Mouse (Mus musculus): ENCODE data around the gene Hnrnpul1. TPM values are rescaled to one million over a fixed set of nuclear protein-coding genes. Genes with fewer than 3 reads are reported as not detected.
A peak's percentile ranks its signal among the peaks of the same experiment; 100 is the strongest.
"Not testable (repeated sequence)": the region's sequence is repeated elsewhere in the genome, so short reads cannot be mapped to it uniquely, and the experiment has no call there.

Gene Hnrnpul1
- polyA plus RNA-seq, 1 experiment from 2014 or later = 49.0 TPM

- Histone ChIP-seq H3K4me3 (replicated peaks) (no peak overlapping the region), H3K36me3 (peaks cover 81% of the 10 kb centered on the region), H3K4me1 (no peaks in the 10 kb centered on the region), H3K9ac (no peak overlapping the region), H3K27ac (no peak overlapping the region), H3K4me2 (no peak overlapping the region), H3K9me3 (no peaks in the 10 kb centered on the region), H3K27me3 (replicated peaks) (no peaks in the 10 kb centered on the region)
- 90% methylated on average over 2 of the region's 2 CpGs for WGBS
- no peak for ATAC-seq (ENCODE audit: insufficient read depth, low FRiP score, low read depth)
These were observed 17.6 kb downstream of the Hnrnpul1 start for GRCm38 (mm10) chr7:25736920-25737319.

GRCm38 (mm10) chr7:25734991-25735390 is 19.6 kb downstream of the Hnrnpul1 start:
- peaks cover 79% of the 10 kb centered on the region for H3K36me3 ChIP-seq
- 39% methylated on average over 4 of the region's 4 CpGs for WGBS

GRCm38 (mm10) chr7:25731294-25732055 is 23.1 kb downstream of the Hnrnpul1 start:
- Histone ChIP-seq H3K27ac (no peak overlapping the region), H3K9ac (no peak overlapping the region), H3K4me3 (replicated peaks) (no peak overlapping the region), H3K9me3 (no peaks in the 10 kb centered on the region), H3K27me3 (replicated peaks) (no peaks in the 10 kb centered on the region), H3K36me3 (peaks cover 87% of the 10 kb centered on the region), H3K4me1 (no peaks in the 10 kb centered on the region), H3K4me2 (no peak overlapping the region)
- no peak for ATAC-seq (ENCODE audit: insufficient read depth, low FRiP score, low read depth)
- WGBS = 89% methylated on average over 8 of the region's 8 CpGs

More at GRCm38 (mm10) chr7:25734991-25735390, 19.6 kb downstream of the Hnrnpul1 start:
- Histone ChIP-seq H3K9ac (no peak overlapping the region), H3K4me3 (replicated peaks) (no peak overlapping the region), H3K4me2 (no peak overlapping the region), H3K27ac (no peak overlapping the region), H3K9me3 (no peaks in the 10 kb centered on the region), H3K27me3 (replicated peaks) (no peaks in the 10 kb centered on the region), H3K4me1 (no peaks in the 10 kb centered on the region)
- ATAC-seq (ENCODE audit: insufficient read depth, low FRiP score, low read depth) = no peak

GRCm38 (mm10) chr7:25729862-25730261 is 24.7 kb downstream of the Hnrnpul1 start:
- ATAC-seq (ENCODE audit: insufficient read depth, low FRiP score, low read depth) = no peak
- Histone ChIP-seq H3K27ac (no peak overlapping the region), H3K4me3 (replicated peaks) (no peak overlapping the region), H3K4me2 (no peak overlapping the region), H3K9ac (no peak overlapping the region), H3K9me3 (no peaks in the 10 kb centered on the region), H3K4me1 (no peaks in the 10 kb centered on the region), H3K36me3 (peaks cover 88% of the 10 kb centered on the region), H3K27me3 (replicated peaks) (no peaks in the 10 kb centered on the region)
- 78% methylated on average over 2 of the region's 2 CpGs for WGBS

- ATAC-seq (ENCODE audit: insufficient read depth, low FRiP score, low read depth) = no peak
- Histone ChIP-seq H3K27ac (no peak overlapping the region), H3K4me2 (no peak overlapping the region), H3K9me3 (no peaks in the 10 kb centered on the region), H3K36me3 (peaks cover 90% of the 10 kb centered on the region), H3K9ac (no peak overlapping the region), H3K4me1 (no peaks in the 10 kb centered on the region), H3K4me3 (replicated peaks) (no peak overlapping the region), H3K27me3 (replicated peaks) (no peaks in the 10 kb centered on the region)
- WGBS = 42% methylated on average over 2 of the region's 2 CpGs
These were observed 25.2 kb downstream of the Hnrnpul1 start for GRCm38 (mm10) chr7:25729396-25729795.

- ATAC-seq (ENCODE audit: insufficient read depth, low FRiP score, low read depth) = no peak
- no peak overlapping the region for H3K4me3 ChIP-seq (replicated peaks)
- H3K36me3 ChIP-seq = peaks cover 93% of the 10 kb centered on the region
- no peak overlapping the region for H3K9ac ChIP-seq
- H3K27ac ChIP-seq = no peak overlapping the region
- no peaks in the 10 kb centered on the region for H3K9me3 ChIP-seq
- 88% methylated on average over 5 of the region's 5 CpGs for WGBS
- no peaks in the 10 kb centered on the region for H3K27me3 ChIP-seq (replicated peaks)
- no peak overlapping the region for H3K4me2 ChIP-seq
- no peaks in the 10 kb centered on the region for H3K4me1 ChIP-seq
These were observed 26.8 kb downstream of the Hnrnpul1 start for GRCm38 (mm10) chr7:25727800-25728199.

- Histone ChIP-seq H3K4me1 (no peaks in the 10 kb centered on the region), H3K9me3 (no peaks in the 10 kb centered on the region), H3K4me2 (no peak overlapping the region), H3K9ac (no peak overlapping the region), H3K27me3 (replicated peaks) (no peaks in the 10 kb centered on the region), H3K4me3 (replicated peaks) (no peak overlapping the region), H3K27ac (no peak overlapping the region), H3K36me3 (peaks cover 89% of the 10 kb centered on the region)
- 77% methylated on average over 19 of the region's 19 CpGs for WGBS
- ATAC-seq (ENCODE audit: insufficient read depth, low FRiP score, low read depth) = no peak
These were observed 28.7 kb downstream of the Hnrnpul1 start for GRCm38 (mm10) chr7:25725886-25726285.

GRCm38 (mm10) chr7:25721776-25722175 is 32.8 kb downstream of the Hnrnpul1 start:
- not testable (repeated sequence) for H3K9ac ChIP-seq
- peaks cover 63% of the 10 kb centered on the region for H3K36me3 ChIP-seq

GRCm38 (mm10) chr7:25720760-25721159 is 33.8 kb downstream of the Hnrnpul1 start:
- Histone ChIP-seq H3K4me1 (peaks cover 15% of the 10 kb centered on the region), H3K4me3 (replicated peaks) (no peak overlapping the region), H3K9ac (no peak overlapping the region), H3K27me3 (replicated peaks) (no peaks in the 10 kb centered on the region), H3K9me3 (no peaks in the 10 kb centered on the region), H3K36me3 (peaks cover 56% of the 10 kb centered on the region), H3K27ac (no peak overlapping the region), H3K4me2 (no peak overlapping the region)
- WGBS = 84% methylated on average over 5 of the region's 5 CpGs
- no peak for ATAC-seq (ENCODE audit: insufficient read depth, low FRiP score, low read depth)

More at GRCm38 (mm10) chr7:25721776-25722175, 32.8 kb downstream of the Hnrnpul1 start:
- H3K4me1 ChIP-seq = peaks cover 15% of the 10 kb centered on the region
- not testable (repeated sequence) for H3K4me3 ChIP-seq (replicated peaks); H3K27ac ChIP-seq; H3K27me3 ChIP-seq (replicated peaks); ATAC-seq (ENCODE audit: insufficient read depth, low FRiP score, low read depth); H3K9me3 ChIP-seq; H3K4me2 ChIP-seq

- Histone ChIP-seq H3K27me3 (replicated peaks) (no peaks in the 10 kb centered on the region), H3K9me3 (no peaks in the 10 kb centered on the region), H3K4me2 (peak overlapping the region; percentile 75), H3K4me3 (replicated peaks) (peak overlapping the region; percentile 83; the same call in 1 of the 2 replicates), H3K4me1 (peaks cover 15% of the 10 kb centered on the region), H3K9ac (no peak overlapping the region), H3K36me3 (peaks cover 54% of the 10 kb centered on the region), H3K27ac (0 out of 2 replicates have a peak overlapping the region, but pooled peaks have one; percentile 89)
- WGBS = 59% methylated on average over 10 of the region's 10 CpGs
- no peak for ATAC-seq (ENCODE audit: insufficient read depth, low FRiP score, low read depth)
These were observed 34.6 kb downstream of the Hnrnpul1 start for GRCm38 (mm10) chr7:25719761-25720610.

GRCm38 (mm10) chr7:25718788-25719417 is 35.7 kb downstream of the Hnrnpul1 start, which contains the start of gene Ccdc97:
Ccdc97 (minus strand) TSS chr7:25719088.
- no peaks in the 10 kb centered on the region for H3K27me3 ChIP-seq (replicated peaks)
- peak within 1 kb of the TSS; percentile 83 for H3K4me3 ChIP-seq (replicated peaks)
- ATAC-seq (ENCODE audit: insufficient read depth, low FRiP score, low read depth) = peak; percentile 82
- H3K9ac ChIP-seq = peak within 1 kb of the TSS; percentile 45
- peaks cover 15% of the 10 kb centered on the region for H3K4me1 ChIP-seq
- WGBS = 4% methylated on average over 32 of the region's 32 CpGs
- H3K4me2 ChIP-seq = peak within 1 kb of the TSS; percentile 75
- peaks cover 54% of the 10 kb centered on the region for H3K36me3 ChIP-seq
- no peaks in the 10 kb centered on the region for H3K9me3 ChIP-seq
- peak within 1 kb of the TSS; percentile 89 for H3K27ac ChIP-seq
